Mouse (Mus musculus) cerebellum, postnatal 4 days (tissue): ENCODE data around the gene Gle1.

Source experiments
- DNase-seq, 2 experiments: peaks; one replicate each; pipeline ENCODE4 v3.0.0; 2022; ENCODE audit warnings: low spot score in 2 of 2, mixed read lengths in 1 of 2

Gle1 gene

DNA sequence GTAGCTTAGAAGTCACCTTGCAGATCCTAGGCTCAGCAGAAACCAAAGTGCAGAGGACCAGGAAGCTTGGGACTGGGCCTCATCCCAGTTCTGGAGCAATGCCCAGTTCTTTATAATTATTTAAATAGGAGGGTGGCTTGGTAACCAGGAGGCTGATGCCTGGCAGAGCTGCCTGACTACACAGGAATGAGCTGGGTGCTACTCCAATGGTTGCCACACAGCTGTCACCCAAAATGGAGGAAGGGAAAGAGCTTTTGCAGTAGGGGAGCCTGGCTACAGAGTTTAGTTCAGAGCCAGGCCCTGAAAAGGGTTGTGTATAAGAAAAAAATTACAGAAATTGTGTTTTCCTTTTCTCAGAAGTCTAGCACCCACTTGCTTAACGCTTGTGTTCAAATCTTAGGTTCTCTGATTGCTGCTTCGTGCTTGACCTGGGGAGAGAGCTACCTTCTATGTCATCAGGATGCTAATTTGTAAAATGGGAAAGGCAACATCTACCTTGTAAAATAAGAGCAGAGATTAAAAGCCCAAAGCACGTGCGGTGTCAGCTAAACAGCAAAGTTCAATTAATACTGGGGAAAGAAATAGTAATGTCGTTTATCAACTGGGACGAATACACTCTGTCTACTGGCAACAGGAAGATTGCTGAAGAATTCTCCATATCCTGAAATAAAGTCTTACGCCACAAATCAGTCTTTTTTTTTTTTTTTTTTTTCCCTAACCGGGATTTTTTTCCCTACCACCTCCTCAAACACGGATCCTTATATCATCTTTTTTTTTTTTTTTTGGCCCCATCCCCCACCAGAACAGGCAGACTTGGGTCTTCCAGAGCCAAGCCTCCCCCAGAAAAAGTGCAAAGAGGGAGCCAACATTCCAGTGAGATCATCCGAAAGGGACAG is 29.4 kb downstream of the Gle1 start:
- DNase-seq = peak in 1 of 2 experiments; percentile 17

DNA sequence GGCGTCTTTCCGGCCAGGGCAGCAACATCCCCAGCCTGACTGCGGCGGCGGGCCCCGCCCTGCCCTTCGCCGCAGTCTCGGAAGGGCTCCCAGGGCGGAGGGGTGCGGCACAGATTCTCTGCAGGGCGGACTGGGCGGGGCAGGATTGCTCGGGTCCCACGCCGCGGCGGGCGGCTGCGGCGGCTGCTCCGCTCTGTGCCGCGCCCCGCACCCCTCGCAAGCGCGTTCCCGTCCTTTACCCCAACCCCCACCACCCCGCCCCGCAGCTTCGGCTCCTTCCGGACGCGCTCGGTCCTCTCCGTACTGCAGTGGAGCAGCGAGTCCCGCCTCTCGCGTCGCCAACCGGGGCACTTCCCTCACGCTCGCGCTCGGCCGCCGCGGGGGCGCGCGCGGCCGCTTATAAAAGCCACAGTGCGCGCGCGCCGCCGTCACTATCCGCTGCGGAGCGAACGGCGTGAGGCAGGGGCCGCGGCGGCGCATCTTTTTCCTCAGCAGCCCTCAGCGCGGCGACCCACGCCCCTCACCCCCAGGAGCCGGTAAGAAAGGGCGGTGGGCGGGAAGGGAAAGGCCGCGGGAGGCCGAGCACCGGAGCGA is 30.1 kb downstream of the Gle1 start, which contains the start of gene Sptan1:
Gene Sptan1 (plus strand): TSS at position 311 of the 594 bp plus-strand sequence.
- DNase-seq = peak; percentile 97 to 99

DNA sequence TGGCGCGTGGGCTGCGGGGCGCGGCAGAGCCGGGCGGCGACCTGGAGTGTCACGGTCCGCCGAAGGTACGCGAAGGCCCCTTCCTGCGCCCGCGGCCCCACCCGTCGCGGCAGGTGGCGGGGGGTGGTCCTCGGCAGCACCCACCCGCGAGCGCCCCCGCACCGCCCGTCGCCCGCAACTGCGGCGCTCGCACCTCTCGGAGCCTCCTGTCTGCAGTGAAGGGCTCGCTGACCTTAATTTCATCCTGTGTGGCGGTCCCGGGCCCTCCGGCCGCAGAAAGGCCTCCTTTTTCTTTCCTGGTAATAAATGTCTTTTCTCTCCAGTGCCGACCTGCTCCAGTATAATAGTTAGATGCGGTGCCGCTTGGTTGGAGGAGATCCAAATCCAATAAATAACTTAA is 30.7 kb downstream of the Gle1 start:
- DNase-seq = peak; percentile 26 to 41

DNA sequence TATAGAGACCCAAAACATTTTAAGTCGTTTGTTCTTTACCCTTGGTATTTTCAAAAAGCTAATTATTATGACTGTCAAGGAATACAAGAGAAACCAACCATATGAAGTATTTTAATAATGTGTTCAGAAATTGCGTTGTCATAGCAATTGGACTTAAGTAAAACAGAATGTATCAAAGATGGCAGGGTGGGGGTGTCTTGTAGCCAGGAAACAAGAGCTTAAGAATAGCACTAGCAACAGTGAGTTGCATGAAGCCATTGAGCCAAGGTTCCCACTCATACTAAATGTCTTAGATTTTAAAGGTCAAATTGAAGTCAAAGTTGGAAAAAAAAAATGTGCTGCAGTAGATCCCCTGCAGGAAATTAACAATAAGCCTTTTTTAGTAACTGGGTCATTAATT is 31.6 kb downstream of the Gle1 start:
- DNase-seq = no peak

DNA sequence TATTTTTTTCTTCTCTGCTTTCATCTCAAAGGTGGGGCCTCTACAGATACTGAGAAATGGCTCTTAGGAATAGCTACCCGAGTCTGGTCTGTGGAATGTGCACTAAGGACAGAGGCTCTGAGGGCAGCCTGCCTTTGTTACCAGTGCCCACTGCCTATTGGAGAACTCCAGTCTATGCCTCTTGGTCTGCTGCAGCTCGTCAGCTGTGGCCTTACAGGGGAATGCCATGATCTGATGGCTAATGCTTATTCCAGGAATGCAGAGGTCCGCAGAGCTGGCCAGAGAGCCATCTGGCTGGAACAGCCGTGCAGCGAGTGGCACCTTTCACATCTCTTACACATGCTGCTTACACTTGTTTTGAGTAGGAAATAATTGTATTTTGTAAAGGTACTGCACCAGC is 32.5 kb downstream of the Gle1 start:
- DNase-seq = no peak

DNA sequence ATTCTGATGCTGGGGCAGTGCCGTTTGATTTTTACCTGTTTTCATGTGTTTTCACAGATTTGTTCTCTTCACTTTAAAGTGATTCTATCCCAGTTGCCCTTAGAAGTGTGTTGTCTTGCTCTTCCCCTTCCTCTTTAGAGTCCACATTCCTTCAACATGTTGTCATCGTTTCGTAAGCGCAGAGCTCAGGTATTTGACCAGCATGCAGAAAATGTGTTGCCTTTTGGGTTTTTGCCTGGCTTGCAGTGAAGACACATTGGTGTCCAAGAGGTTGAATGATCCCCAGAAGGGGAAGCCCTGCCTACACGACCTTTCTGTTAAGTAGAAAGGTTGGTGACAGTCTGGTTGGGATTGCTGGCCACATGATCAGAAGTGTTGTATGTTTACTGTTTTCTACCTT is 33.4 kb downstream of the Gle1 start:
- DNase-seq = no peak

DNA sequence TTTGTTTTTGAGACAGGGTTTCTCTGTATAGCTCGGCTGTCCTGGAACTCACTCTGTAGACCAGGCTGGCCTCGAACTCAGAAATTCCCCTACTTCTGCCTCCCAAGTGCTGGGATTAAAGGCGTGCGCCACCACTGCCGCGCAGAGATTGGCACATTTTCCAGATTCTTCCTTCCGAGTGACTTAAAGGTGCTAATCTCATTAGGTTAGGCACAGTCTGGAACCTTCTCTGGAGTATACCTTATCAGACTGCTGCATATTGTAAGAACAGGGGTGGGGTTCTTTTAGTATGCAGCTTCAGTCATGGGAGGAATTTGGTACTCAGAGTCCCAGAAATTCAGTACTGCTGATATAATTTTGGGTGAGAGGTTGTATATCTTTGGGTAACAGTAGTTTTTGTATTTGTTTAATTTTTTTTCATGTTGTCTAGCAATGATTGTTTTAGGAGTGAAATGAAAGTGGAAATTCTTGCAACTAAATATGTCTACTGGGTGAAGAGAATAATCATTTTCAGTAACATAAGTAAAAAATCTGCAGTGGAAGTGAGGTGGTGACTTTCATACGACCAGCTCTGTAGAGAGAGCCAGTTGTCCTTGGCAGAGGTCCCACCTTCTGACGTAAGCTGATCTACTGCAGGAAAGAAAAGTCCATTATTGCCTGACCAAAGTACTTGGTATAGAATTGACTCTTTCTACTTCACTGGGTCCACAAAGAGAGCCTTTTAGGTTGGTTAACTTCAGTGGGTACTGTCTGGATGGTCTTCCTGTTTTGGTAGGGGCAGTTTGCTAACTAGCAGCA is 36.8 kb downstream of the Gle1 start:
- DNase-seq = no peak

DNA sequence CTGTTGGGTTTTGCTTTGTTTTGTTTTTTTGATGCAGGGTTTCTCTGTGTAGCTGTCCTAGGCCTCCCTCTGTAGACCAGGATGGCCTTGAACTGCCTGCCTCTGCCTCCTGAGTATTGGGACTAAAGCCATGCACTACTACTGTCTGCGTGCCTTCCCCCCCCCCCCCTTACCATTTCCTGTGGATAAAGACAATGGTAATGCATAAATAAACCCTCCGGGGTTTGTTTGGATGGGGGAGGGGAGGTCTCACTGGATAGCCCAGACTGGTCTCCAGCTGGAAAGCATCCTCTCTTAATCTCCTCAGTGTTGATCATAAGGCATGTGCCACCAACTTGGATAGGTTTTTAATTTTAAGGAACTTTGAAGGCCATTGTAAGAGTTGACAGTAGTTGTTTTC is 38.3 kb downstream of the Gle1 start:
- no peak for DNase-seq

DNA sequence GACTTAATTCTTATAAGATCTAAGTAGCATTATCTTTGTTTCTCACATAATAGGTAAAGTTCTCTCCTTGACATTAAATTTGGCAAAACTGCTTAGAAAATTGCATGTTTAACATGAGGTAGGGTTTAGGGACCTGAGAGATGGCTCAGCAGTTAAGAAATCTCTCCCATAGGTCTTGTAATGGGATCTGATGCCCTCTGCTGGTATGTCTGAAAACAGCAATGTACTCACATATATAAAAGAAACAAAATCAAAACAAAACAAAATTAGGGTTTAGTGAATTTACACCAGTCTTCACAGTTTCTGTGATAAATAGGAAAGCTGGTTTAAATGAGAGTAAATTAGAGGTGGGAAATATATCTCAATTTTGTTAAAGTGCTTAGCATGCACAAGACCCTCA is 42.1 kb downstream of the Gle1 start:
- DNase-seq = no peak

DNA sequence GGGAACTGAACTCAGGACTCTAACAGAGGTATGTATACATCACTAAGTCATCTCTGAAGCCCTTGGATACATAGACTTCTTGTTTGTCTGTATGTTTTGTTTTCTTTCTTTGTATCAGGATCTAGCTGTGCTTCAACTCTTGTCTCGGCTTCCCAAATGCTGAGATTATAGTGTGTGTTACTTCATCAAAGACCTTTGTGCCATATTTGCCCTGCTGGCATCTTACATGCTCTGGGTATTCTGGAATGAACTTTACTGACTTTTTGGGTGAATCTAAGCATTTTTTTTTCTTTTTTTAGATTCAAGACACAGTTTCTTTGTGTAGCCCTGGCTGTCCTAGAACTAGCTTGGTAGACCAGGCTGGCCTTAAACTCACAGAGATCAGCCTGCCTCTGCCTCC is 45.4 kb downstream of the Gle1 start:
- DNase-seq = no peak

DNA sequence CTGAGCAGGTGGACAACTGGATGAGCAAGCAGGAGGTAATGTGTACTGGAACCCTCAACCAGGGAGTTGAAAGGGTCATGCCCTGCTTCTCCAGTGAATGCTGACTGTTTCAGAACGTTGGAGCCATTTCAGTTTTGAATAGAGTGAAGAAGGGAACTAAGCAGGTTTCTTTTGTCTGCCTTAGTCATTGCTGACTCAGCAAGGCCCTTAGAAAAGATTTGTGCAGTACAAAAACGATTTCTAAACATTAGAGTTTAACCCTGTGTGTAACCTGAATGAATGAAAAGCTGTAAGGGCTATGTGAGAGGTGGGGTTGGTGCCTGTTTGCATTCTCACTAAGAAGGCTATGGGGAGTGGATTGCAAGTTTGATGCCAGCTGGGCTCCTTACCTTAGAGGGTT is 56.7 kb downstream of the Gle1 start:
- DNase-seq = no peak

DNA sequence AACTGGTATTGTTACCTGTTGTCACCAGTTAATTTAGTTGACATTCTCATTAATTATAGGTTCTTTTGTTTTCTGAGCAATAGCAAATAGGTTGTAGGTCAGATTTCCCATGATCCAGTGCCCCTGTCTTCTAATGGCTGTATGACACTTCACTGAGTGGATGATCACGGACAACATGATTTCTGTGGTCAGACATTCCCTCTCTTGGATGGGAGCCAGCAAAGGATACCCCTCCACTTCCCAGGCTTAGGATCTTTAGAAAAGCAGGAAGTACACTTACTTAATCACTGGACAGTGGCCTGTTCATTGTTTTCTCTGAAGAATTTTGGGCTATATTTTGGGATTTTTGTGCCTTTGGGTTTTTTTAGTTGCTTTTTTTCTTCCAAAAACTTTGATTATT is 73.9 kb downstream of the Gle1 start:
- DNase-seq = no peak
